Mouse (Mus musculus) cerebellum, postnatal 14 days (tissue): ENCODE measurements at regions not wholly inside any gene's neighbourhood (a gene's known extent, or its start where the extent isn't known, plus 50 kb on each side); places are given as distances from the start of the nearest gene placed in this dataset.
"Not testable (repeated sequence)": the region's sequence is repeated elsewhere in the genome, so short reads cannot be mapped to it uniquely, and the experiment has no call there.

ENCODE experiments used
- DNase-seq, 2 experiments: peaks; one replicate each; pipeline ENCODE4 v3.0.0; 2021; ENCODE audit warnings: mixed read lengths in 2 of 2

DNA sequence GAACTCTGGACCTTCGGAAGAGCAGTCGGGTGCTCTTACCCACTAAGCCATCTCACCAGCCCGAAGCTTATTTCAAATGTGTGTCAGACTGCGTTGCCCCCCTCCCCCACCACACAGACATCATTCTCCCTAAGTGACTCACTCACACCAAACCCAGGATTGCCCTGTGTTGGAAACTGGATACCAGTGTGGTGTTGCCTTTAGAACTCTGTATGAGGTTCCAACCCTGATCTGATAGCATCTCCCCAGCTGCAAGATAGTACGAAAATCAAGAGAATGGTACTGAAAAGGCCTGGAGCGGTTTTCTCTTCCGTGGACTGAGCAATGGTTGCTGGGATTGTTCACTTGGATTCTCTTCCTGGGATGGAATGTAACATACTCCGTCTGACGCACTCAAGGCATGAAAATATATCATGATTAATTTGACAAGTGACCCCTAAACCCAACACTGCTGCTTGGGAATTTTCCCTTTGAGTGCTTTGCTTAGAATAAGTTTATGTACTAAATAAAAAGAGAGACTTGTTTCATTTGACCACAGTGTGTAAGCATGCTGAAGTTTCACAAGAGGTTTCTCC is 63.0 kb downstream of the Hand2 start:
- DNase-seq: no peak

DNA sequence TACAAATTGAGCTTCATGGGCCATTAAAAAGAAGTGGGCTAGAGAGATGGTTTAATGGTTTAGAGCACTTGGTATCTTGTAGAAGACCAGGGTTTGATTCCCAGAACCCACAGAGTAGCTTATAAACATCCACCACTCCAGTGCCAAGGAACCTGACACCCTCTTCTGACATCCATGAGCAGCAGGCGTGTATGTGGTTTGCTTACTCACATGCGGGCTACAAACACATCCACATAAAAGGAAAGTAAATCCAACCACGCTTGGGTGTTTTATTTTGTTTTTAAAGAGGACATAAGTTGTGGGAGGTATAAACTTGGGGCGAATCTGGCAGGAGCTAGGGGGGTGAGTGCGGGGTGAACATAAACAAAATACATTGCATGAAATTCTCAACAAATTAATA is 66.8 kb downstream of the Hand2 start:
- no peak for DNase-seq

DNA sequence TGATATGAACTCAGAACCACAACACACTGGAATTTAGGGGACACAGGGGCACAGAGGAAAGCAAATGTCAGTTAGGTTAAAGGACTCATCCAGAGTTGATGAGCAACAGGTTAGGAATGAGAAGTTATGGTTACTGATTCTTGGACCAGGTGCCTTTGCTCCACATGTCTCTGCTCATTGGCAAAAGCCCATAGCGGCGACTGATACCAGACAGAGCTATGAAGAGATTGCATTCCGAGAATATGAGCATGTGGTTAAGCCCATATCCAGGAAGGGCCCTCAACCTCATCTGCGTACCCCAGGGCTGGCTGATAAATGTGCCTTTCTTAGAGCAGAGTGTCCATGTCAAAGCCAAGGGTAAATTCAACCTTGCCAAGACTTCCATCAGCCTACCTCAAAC is 67.1 kb upstream of the Scrg1 start:
- no peak for DNase-seq

DNA sequence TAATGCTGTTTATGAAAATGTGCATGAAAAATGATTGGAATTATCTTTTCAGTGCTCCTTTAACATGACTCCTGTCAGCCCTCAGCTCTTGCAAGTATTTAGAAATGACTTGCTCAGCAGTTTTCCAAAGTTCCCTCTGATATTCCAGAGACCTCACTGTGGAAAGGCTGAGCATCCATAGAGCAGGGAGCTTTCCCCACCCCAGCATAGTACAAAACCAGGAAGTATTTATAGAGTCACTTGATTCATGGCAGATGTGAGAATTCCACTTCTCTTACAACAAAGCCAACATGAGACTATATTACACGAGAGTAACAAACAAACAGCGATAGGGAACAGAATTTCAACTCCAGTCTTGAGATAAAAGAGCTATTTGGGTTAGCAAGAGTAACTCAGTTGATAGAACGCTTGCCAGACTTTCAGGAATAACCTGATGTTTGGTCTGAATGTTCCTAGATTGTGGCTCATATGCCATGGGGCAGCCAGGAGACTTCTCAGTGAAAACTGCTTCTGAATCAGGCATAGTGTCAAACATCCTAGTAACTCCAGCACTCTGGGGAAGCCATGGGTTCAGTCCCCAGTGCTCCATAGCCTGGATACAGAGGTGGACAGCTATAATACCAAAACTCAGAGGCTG is 57.6 kb upstream of the Scrg1 start:
- DNase-seq: no peak

DNA sequence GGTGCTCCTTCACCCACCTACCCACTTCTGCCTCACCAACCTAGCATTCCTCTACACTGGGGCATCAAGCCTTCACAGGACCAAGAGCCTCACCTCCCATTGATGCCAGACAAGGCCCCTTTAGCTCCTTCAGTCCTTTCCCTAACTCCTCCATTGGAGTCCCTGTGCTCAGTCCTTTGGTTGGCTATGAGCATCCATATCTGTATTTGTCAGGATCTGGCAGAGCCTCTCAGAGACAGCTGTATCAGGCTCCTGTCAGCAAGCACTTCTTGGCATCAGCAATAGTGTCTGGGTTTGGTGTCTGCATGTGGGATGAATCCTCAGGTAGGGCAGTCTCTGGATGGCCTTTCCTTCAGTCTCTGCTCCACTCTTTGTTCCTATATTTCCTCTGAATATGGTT is 55.6 kb upstream of the Scrg1 start:
- not testable (repeated sequence) for DNase-seq

DNA sequence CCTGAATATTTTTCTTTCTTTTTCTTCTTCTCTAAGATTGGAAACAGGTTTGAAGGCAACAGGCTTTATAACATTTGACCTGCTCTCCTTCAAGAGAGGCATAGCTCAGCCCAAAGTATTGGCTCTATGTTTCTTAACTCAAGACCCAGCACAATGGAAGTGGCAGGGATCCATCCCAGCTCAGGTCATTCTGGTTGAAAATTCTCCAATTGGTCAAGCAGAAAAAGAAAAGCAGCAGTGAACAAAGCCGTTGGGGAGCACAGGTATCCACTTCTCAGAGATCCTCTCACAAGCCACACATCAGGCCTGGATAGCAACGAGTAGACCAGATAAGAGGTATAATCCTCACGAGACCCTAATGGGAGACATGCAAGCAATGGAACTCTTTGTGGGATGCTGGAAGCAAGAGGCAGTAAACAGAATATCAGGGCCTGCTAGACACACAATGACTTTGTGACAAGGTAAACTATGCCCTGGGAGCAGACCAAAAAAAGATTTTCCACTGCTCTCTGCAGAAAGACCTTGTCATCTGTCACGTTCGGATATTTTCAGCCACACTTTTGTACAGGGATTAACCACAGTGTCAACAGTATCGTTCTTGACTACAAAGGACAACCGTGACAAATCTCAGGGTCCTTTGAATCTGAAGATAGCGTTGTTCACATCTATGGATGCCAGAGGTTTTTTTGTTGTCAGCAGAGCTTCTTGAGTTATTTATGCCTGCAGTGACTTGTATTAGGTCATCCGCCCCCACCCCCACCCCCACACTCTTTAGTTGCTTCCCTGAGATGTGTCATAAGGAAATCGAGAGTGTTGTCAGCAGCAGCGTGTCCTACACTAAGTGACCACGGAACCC is 54.7 kb upstream of the Scrg1 start:
- no peak for DNase-seq

DNA sequence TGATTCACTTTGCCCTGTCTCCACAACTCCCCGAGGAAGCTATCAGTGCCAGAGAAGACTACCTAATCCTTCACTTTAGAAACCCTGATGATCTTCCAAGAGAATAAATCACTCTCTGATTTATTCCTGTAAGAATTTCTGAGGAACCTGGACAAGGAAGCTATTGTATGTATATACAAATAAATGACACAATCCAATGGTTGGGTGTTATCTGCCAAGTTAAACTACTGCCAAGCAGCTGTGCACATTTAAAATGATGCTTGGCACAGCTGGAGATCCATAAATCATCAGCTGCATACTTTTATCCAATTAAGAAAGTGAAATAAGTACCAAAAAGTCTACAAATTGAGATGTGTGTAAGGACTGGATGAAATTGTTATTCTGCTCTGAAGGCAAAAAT is 54.1 kb upstream of the Scrg1 start:
- DNase-seq: no peak

DNA sequence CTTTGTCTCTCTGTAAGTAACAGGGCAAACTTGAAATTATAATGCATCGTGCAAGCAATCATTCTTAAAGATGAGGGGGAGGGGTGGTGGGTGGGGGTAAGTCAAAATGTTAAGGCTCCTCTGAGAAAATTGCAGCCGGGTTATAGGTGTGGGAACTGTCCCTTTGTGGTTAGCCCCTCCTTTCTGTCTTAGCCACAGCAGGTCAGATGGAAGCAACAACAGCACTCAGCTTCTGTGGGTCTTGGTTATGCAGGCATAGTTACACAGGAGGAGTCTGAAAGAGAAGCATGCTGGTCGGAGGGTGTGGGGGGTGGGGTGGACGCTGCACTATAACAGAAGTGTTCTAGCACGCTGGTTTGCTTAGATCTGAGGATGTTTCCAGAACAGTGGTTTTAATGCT is 53.5 kb upstream of the Scrg1 start:
- DNase-seq: no peak

DNA sequence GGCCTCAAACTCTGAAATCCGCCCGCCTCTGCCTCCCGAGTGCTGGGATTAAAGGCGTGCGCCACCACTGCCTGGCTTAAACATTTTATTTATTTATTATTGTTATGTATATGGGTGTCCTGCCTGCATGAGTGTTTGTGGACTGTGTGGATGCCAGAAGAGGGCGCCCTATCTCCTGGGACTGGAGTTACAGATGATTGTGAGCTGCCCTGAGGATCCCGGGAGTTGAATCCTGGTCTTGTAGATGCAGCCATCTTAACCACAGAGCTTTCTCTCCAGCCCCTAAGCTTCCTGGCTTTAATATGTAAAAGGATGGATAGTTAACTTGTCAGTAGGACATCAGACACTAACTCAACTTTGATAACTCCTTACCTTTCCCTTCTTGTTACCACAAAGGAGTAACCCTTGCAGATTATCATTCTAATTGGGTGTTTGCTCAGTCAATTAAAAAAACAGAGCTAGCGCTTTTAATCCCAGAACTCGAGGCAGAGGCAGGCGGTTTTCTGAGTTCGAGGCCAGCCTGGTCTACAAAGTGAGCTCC is 52.0 kb upstream of the Scrg1 start:
- DNase-seq: peak in 1 of 2 experiments; percentile 20

DNA sequence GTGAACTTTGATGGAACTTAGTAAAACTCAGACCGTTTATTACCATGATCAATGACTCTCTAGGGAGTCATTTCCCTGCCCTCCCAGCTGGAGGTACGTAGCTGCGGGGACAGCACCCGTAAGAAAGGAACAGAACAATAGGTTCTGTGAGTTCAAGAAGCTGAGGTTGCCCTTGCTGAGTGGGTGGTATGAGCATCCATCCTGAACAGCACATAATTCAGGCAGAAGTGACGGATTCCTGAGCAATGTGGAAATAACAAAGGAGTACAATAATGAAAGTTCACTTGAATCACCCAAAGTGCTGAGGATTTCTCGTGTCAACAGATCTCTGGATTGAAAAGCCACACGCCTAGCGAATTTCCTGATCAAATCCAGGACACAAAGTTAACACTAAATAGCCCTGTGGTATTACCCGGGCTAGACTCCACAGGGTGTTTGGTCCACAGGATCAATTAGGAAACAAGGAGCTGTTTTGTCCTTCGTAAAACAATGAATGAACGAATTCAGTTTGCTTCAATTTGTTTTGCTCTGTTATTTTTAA is 50.4 kb upstream of the Scrg1 start:
- DNase-seq: no peak
